Mouse (Mus musculus) ovary, postnatal 14 days (tissue): ENCODE measurements around the gene Cit.

Experiments used
- DNase-seq: peaks from one replicate; pipeline ENCODE4 v3.0.0; 2022; ENCODE audit warnings: low spot score

Gene Cit

DNA sequence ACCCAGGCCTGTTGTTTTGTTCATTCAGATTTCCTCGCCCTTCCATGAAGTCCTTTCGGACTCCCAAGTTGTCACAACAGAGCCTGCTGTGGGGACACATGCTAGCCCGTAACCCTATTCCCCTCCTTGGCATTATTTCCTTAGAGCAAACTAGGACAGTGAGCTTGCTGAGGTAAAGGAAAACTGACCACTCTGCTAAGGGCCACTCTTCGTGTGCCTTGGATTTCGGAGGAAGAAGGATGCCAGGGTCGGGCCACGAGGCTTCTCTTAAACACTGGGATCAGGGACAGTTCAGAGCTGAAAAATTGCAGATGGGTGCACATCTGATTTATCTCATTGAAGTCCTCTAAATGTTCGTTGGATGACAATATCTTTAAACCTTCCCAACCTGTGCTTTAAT lies 200.5 kb downstream of the Cit start:
- DNase-seq = no peak

DNA sequence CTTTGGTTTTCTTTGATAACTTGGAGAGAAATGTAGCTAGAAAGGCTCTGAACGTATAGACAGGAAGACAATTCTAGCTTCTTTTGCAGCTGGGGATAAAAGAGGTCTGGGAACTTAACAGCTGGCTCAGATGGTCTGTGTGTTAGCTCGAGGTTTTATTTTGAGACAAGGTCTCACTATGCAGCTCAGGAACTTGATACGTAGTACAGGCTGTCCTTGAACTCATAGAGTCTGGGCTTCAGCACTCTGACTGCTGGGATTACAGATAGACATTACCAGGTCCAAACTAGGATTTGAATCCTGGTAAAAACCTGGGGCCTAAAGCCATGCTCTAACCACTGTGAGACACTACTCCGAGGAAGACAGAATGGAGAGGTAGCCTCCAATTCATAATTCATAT lies 201.2 kb downstream of the Cit start:
- DNase-seq = no peak

DNA sequence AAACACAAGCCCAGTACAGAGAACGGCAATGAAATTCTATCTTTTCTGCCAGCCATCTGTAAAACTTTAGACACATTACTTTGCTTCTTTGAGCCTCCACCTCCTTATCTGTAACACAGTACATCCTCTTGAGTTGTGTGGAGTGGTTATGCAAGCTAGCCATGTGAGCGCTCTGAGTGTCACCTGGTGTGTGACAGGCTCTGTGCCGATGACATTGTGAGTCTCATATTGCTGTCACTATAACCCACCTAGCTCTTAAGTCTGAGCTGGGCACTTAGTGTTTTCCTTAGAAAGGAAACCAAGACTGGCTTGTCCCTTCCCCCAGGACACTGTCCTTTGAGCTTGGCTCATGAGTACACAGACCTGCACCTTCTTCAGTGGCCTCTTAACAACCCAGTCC lies 203.2 kb downstream of the Cit start:
- no peak for DNase-seq

DNA sequence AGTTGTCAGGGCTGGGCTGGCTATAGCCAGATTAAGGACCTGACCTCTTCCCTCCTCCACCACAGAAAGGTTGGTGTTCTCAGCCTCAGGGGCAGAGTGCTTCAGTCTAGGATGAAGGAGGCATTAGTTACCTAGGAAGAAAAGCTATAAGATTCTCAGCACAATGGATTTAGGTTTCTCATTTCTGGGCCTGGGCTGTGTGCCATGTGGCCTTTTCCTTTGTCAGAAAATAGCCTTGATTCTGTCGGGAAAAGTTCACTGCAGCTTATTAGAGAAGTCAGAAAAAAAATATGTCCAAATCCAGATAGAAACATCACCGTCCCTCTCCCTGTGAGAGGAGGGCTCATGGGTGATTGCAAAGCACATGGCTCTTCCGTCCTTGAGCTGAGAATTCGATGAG lies 204.7 kb downstream of the Cit start:
- DNase-seq = no peak

DNA sequence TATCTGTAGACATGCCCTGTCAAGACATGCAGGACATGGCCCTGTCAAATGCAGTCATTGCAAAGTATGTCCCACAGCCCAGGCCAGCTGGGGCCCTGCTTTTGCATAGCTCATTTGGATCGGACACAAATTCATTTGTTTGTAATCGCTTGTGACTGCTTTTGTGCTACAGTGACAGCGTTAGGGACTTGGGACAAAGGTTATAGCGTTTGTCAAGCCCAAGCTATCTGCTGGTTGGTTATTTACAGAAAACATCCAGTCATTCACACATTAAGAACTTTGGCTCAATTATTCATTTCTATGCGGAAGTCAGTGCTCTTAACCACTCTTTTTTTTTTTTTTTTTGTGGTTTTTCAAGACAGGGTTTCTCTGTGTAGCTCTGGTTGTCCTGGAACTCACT lies 207.1 kb downstream of the Cit start:
- DNase-seq = no peak

DNA sequence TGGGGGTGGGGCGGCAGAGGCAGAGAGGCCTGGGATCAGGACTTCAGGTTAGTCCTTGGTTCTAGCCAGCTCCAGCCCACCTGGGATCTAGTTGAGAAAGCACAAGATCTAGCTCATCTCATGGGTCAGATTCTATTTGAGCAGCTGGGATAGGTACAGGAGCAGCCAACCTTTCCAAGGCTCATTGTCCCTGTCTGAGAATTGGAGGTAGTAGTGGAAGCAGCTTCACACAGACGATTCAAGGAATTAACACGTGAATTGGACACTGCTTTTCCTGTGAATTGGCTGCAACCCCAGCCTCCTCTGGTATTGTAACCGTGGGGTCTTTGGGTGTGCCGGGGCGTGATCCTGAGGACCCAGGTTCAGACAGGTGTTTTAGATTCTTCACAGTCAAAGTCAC lies 207.7 kb downstream of the Cit start:
- no peak for DNase-seq
